Mouse (Mus musculus): ENCODE measurements around the gene Cdon.

DNA sequence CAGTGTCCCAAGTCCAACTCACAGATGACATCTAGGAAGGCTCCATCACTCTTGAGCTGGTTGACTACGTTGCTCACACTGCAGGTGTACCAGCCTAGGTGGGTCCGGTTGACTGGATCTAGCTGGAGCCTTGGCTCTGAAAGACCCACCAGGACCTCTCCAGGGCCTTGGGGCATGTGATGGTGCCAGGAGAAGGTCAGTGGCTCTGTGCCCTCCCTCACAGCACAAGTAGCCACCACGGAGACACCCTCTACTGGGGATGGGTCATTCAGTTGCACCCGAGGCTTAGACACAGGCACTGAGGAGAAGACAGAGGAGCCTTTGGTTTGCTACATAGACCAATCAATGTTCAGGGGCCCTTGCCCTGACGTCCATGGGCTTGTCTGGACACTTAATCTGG lies 95.3 kb downstream of the Cdon start:
- TF ChIP-seq CTCF (IDR thresholded peaks at IDR 0.05; ENCODE audit: low read depth, low read length) (no peak), POLR2A (IDR thresholded peaks at IDR 0.05; ENCODE audit: extremely low read depth, insufficient read depth, low read length) (no peak)
